In genomic region chr10:80784871-80785270, GRCm38 (mm10) we compare ENCODE assay signal across 23 mouse cellular contexts. TPM values are rescaled to one million over a fixed set of nuclear protein-coding genes. Genes with fewer than 3 reads are reported as not detected.
DNase-seq lines count a peak whose midpoint lies in the region; ATAC-seq and TF ChIP-seq lines count a peak whose summit lies in the region.
"Had no signal": no experiment of that assay in that cellular context is flagged by ENCODE, and none has a peak within 500 bp of the region (broad histone marks: within the 10 kb centered on the region; RNA-seq: fewer than 3 reads in every experiment).

No protein-coding gene starts in this region.

- no peaks in the 10 kb centered on the region; the same call in 1 of the 2 replicates for H3K4me1 ChIP-seq in heart, adult 2 months (ENCODE audit: control insufficient read depth, insufficient read depth, low read length)
- H3K4me1 ChIP-seq: embryonic facial prominence, embryonic 12.5 days; forebrain, embryonic 12.5 days; heart, embryonic 13.5 days; hindbrain, embryonic 13.5 days; intestine, embryonic 15.5 days had no signal

- intact Hi-C loops in heart, adult 2 months (cut with DNase I): no loop called here
- intact Hi-C loops in heart, postnatal 10 days (cut with DNase I): no loop called here
- intact Hi-C loops in left cerebral cortex, adult 2 months (cut with DNase I): no loop called here

- H3K27me3 ChIP-seq in heart, adult 2 months (ENCODE audit: control insufficient read depth, insufficient read depth, low read length): no peaks in the 10 kb centered on the region
- H3K27me3 ChIP-seq: embryonic facial prominence, embryonic 12.5 days; forebrain, embryonic 12.5 days; heart, embryonic 13.5 days; hindbrain, embryonic 13.5 days; intestine, embryonic 15.5 days had no signal

- 55% methylated on average over 12 of the region's 12 CpGs for WGBS in heart, adult 2 months

- no peak for TF ChIP-seq POLR2A in heart, adult 2 months (IDR thresholded peaks at IDR 0.05; ENCODE audit: insufficient read depth, low read depth, low read length)

- no peak overlapping the region for H3K9ac ChIP-seq in heart, adult 2 months (ENCODE audit: low read depth, low read length)
- H3K9ac ChIP-seq: embryonic facial prominence, embryonic 12.5 days; forebrain, embryonic 12.5 days; heart, embryonic 13.5 days; hindbrain, embryonic 13.5 days; intestine, embryonic 15.5 days had no signal

- H3K79me2 ChIP-seq in heart, adult 2 months (replicated peaks; ENCODE audit: control insufficient read depth, insufficient read depth, low read length): no peaks in the 10 kb centered on the region

- H3K36me3 ChIP-seq in heart, adult 2 months (ENCODE audit: control insufficient read depth, insufficient read depth, low read length): no peaks in the 10 kb centered on the region

- peak; percentile 38 for ATAC-seq in frontal cortex, adult (ENCODE audit: low TSS enrichment)
- ATAC-seq: CD4-positive, CD25-positive, alpha-beta regulatory T cell, adult 4 months; forebrain, embryonic 16.5 days; intestine, embryonic 15.5 days had no signal

- TF ChIP-seq CTCF in heart, adult 2 months (IDR thresholded peaks at IDR 0.05): no peak
- TF ChIP-seq CTCF in left cerebral cortex, adult 2 months (IDR thresholded peaks at IDR 0.05): no peak

- peak overlapping the region; percentile 60 for H3K27ac ChIP-seq in heart, adult 2 months
- peak overlapping the region; percentile 78 for H3K27ac ChIP-seq in left cerebral cortex, adult 2 months
- H3K27ac ChIP-seq: embryonic facial prominence, embryonic 12.5 days; forebrain, embryonic 12.5 days; heart, embryonic 13.5 days; hindbrain, embryonic 13.5 days; intestine, embryonic 15.5 days had no signal

- no peak for DNase-seq in frontal cortex, postnatal 14 days (ENCODE audit: low spot score in 2 of 2)
- DNase-seq in heart, adult 2 months: peak in 1 of 2 experiments; percentile 55
- no peak for DNase-seq in heart, postnatal 10 days
- DNase-seq in left cerebral cortex, adult 2 months (ENCODE audit: extremely low spot score in 1 of 2, low spot score in 2 of 2): no peak
- no peak for DNase-seq in left cerebral cortex, adult 18-20 months (ENCODE audit: low spot score in 2 of 2)
- no peak for DNase-seq in kidney, adult 11 months
- DNase-seq: adrenal gland, adult 8-10 months; adrenal gland, postnatal 36 days; B cell, adult 2 months; cerebellum, adult 11 months; cerebellum, adult 8-10 months; cerebellum, postnatal 14 days; heart, postnatal 4 days had no signal

- TF ChIP-seq EP300 in heart, adult 2 months (IDR thresholded peaks at IDR 0.05; ENCODE audit: insufficient read depth, low read depth, low read length): no peak

- no peak overlapping the region for H3K4me3 ChIP-seq in heart, adult 2 months
- no peak overlapping the region for H3K4me3 ChIP-seq in left cerebral cortex, adult 2 months
- H3K4me3 ChIP-seq: embryonic facial prominence, embryonic 12.5 days; forebrain, embryonic 12.5 days; heart, embryonic 13.5 days; hindbrain, embryonic 13.5 days; intestine, embryonic 15.5 days had no signal

RNA-seq across cellular contexts. Expression of gene Sf3a2, which starts 13.1 kb away (rescaled TPM):
- 10 to 100 TPM; 27.3 to 30.4 TPM for total RNA-seq in heart, adult 2 months (2021)
- polyA plus RNA-seq in heart, adult 2 months (2012; rRNA removed): 18.4 and 19.7 TPM in 2 replicates
- total RNA-seq in heart, postnatal 10 days (2021): 10 to 100 TPM; 36.8 to 41.4 TPM
- 10 to 100 TPM; 42.0 to 48.7 TPM for total RNA-seq in left cerebral cortex, adult 2 months (2021)
- 10 to 100 TPM; 46.8 to 53.3 TPM for total RNA-seq in left cerebral cortex, adult 18-20 months (2021)

RNA-seq across cellular contexts. Expression of gene Plekhj1, which starts 13.6 kb away (rescaled TPM):
- total RNA-seq in heart, adult 2 months (2021): 10 to 100 TPM; 29.7 to 33.0 TPM
- 28.9 and 33.2 TPM in 2 replicates for polyA plus RNA-seq in heart, adult 2 months (2012; rRNA removed)
- 10 to 100 TPM; 32.6 to 32.9 TPM for total RNA-seq in heart, postnatal 10 days (2021)
- 10 to 100 TPM; 68.2 to 71.0 TPM for total RNA-seq in left cerebral cortex, adult 2 months (2021)
- total RNA-seq in left cerebral cortex, adult 18-20 months (2021): 10 to 100 TPM; 66.1 to 77.7 TPM

RNA-seq across cellular contexts. Expression of gene Amh, which starts 20.2 kb away (rescaled TPM):
- under 1 TPM; 0.18 TPM for total RNA-seq in heart, adult 2 months (2021)
- 0.15 and 0.25 TPM in 2 replicates for polyA plus RNA-seq in heart, adult 2 months (2012; rRNA removed)
- under 1 TPM; 0.41 to 0.45 TPM for total RNA-seq in heart, postnatal 10 days (2021)
- 1 to 10 TPM; 1.9 to 3.8 TPM for total RNA-seq in left cerebral cortex, adult 2 months (2021)
- total RNA-seq in left cerebral cortex, adult 18-20 months (2021): 1 to 10 TPM; 2.4 to 2.9 TPM
- total RNA-seq: common myeloid progenitor, adult 5-6 weeks had no signal
- polyA plus RNA-seq: CD4-positive, CD25-positive, alpha-beta regulatory T cell, adult 4 months; embryonic facial prominence, embryonic 12.5 days; forebrain, embryonic 12.5 days; forebrain, embryonic 16.5 days; heart, embryonic 13.5 days; intestine, embryonic 15.5 days had no signal

RNA-seq across cellular contexts. Expression of gene Jsrp1, which starts 28.4 kb away (rescaled TPM):
- 1 to 10 TPM in 1 of 2 experiments, under 1 TPM in 1; 0.25 to 1.1 TPM for total RNA-seq in heart, adult 2 months (2021)
- 0.21 and 0.56 TPM in 2 replicates for polyA plus RNA-seq in heart, adult 2 months (2012; rRNA removed)
- total RNA-seq in heart, postnatal 10 days (2021): under 1 TPM in 1 of 2 experiments, not detected in 1; 0.74 TPM
- total RNA-seq in left cerebral cortex, adult 2 months (2021): 1 to 10 TPM; 5.9 to 7.4 TPM
- 1 to 10 TPM; 6.6 to 8.0 TPM for total RNA-seq in left cerebral cortex, adult 18-20 months (2021)
- total RNA-seq: common myeloid progenitor, adult 5-6 weeks; G1E had no signal
- polyA plus RNA-seq: CD4-positive, CD25-positive, alpha-beta regulatory T cell, adult 4 months; forebrain, embryonic 16.5 days had no signal

RNA-seq across cellular contexts. Expression of gene Dot1l, which starts 29.9 kb away (rescaled TPM):
- total RNA-seq in heart, adult 2 months (2021): 10 to 100 TPM; 18.8 to 19.6 TPM
- 35.0 and 39.6 TPM in 2 replicates for polyA plus RNA-seq in heart, adult 2 months (2012; rRNA removed)
- total RNA-seq in heart, postnatal 10 days (2021): 10 to 100 TPM; 66.3 to 67.6 TPM
- 10 to 100 TPM; 64.6 to 75.3 TPM for total RNA-seq in left cerebral cortex, adult 2 months (2021)
- 10 to 100 TPM; 43.0 to 44.4 TPM for total RNA-seq in left cerebral cortex, adult 18-20 months (2021)
